Mouse (Mus musculus): Measurements from ENCODE around the gene Angptl6.
"Not testable (repeated sequence)": the region's sequence is repeated elsewhere in the genome, so short reads cannot be mapped to it uniquely, and the experiment has no call there.

The Angptl6 gene

GRCm38 (mm10) chr9:20837184-20837947 is 42.2 kb downstream of the Angptl6 start:
- no peak for DNase-seq (ENCODE audit: low spot score in 2 of 2)

- not testable (repeated sequence) for DNase-seq (ENCODE audit: low spot score in 2 of 2)
Measured at GRCm38 (mm10) chr9:20835431-20835954, 44.0 kb downstream of the Angptl6 start.

- DNase-seq (ENCODE audit: low spot score in 2 of 2): no peak
Measured at GRCm38 (mm10) chr9:20834881-20835280, 44.6 kb downstream of the Angptl6 start.

GRCm38 (mm10) chr9:20830901-20831643 is 48.5 kb downstream of the Angptl6 start:
- peak; percentile 47 to 69 for DNase-seq (ENCODE audit: low spot score in 2 of 2)

GRCm38 (mm10) chr9:20828127-20828526 is 51.4 kb downstream of the Angptl6 start:
- DNase-seq (ENCODE audit: low spot score in 2 of 2): no peak

- no peak for DNase-seq (ENCODE audit: low spot score in 2 of 2)
Measured at GRCm38 (mm10) chr9:20825781-20826180, 53.7 kb downstream of the Angptl6 start.

Data from natural killer cell, adult 2 months (primary cell).